Mouse (Mus musculus): Measurements from ENCODE around the gene Tnrc6b.

Tnrc6b gene

GRCm38 (mm10) chr15:80710608-80711363 is at the start of gene Tnrc6b:
Gene Tnrc6b (plus strand): TSS chr15:80711313.
- in situ Hi-C loops (cut with MboI; ENCODE audit: unreplicated experiment in 2 of 2) = loop anchor here (25.0 kb wide), 2 partner anchors 177 to 773 kb away; no protein-coding TSS in a partner anchor

- in situ Hi-C loops (cut with MboI; ENCODE audit: unreplicated experiment in 2 of 2) = no loop called here
Measured at GRCm38 (mm10) chr15:80664444-80664843, 46.7 kb upstream of the Tnrc6b start.

- in situ Hi-C loops (cut with MboI; ENCODE audit: unreplicated experiment in 2 of 2) = no loop called here
Measured at GRCm38 (mm10) chr15:80671295-80672252, 39.5 kb upstream of the Tnrc6b start, which contains the start of gene Fam83f. Gene Fam83f (plus strand): TSS chr15:80671847.

- in situ Hi-C loops (cut with MboI; ENCODE audit: unreplicated experiment in 2 of 2) = no loop called here
Measured at GRCm38 (mm10) chr15:80672810-80673209, 38.3 kb upstream of the Tnrc6b start.

- in situ Hi-C loops (cut with MboI; ENCODE audit: unreplicated experiment in 2 of 2) = no loop called here
Measured at GRCm38 (mm10) chr15:80673337-80674095, 37.6 kb upstream of the Tnrc6b start.

- in situ Hi-C loops (cut with MboI; ENCODE audit: unreplicated experiment in 2 of 2) = loop anchor here in 1 of 2 experiments (5.0 kb wide), 1 partner anchor 32 kb away; no protein-coding TSS in a partner anchor
Measured at GRCm38 (mm10) chr15:80674700-80675099, 36.4 kb upstream of the Tnrc6b start.

GRCm38 (mm10) chr15:80679515-80680215 is 31.4 kb upstream of the Tnrc6b start:
- in situ Hi-C loops (cut with MboI; ENCODE audit: unreplicated experiment in 2 of 2) = loop anchor here in 1 of 2 experiments (5.0 kb wide), 1 partner anchor 37 kb away; no protein-coding TSS in a partner anchor

- in situ Hi-C loops (cut with MboI; ENCODE audit: unreplicated experiment in 2 of 2) = no loop called here
Measured at GRCm38 (mm10) chr15:80680347-80681030, 30.6 kb upstream of the Tnrc6b start.

- in situ Hi-C loops (cut with MboI; ENCODE audit: unreplicated experiment in 2 of 2) = no loop called here
Measured at GRCm38 (mm10) chr15:80681466-80681881, 29.6 kb upstream of the Tnrc6b start.

- in situ Hi-C loops (cut with MboI; ENCODE audit: unreplicated experiment in 2 of 2) = no loop called here
Measured at GRCm38 (mm10) chr15:80682343-80682742, 28.8 kb upstream of the Tnrc6b start.

- in situ Hi-C loops (cut with MboI; ENCODE audit: unreplicated experiment in 2 of 2) = no loop called here
Measured at GRCm38 (mm10) chr15:80683151-80683550, 28.0 kb upstream of the Tnrc6b start.

GRCm38 (mm10) chr15:80683990-80684389 is 27.1 kb upstream of the Tnrc6b start:
- in situ Hi-C loops (cut with MboI; ENCODE audit: unreplicated experiment in 2 of 2) = no loop called here

GRCm38 (mm10) chr15:80684786-80685602 is 26.1 kb upstream of the Tnrc6b start:
- in situ Hi-C loops (cut with MboI; ENCODE audit: unreplicated experiment in 2 of 2) = no loop called here

GRCm38 (mm10) chr15:80685603-80685895 is 25.6 kb upstream of the Tnrc6b start:
- in situ Hi-C loops (cut with MboI; ENCODE audit: unreplicated experiment in 2 of 2) = no loop called here

GRCm38 (mm10) chr15:80688536-80688935 is 22.6 kb upstream of the Tnrc6b start:
- in situ Hi-C loops (cut with MboI; ENCODE audit: unreplicated experiment in 2 of 2) = no loop called here

- in situ Hi-C loops (cut with MboI; ENCODE audit: unreplicated experiment in 2 of 2) = loop anchor here (10.0 kb wide), 2 partner anchors 199 to 609 kb away; no protein-coding TSS in a partner anchor
Measured at GRCm38 (mm10) chr15:80693492-80693891, 17.6 kb upstream of the Tnrc6b start.

GRCm38 (mm10) chr15:80694125-80694910 is 16.8 kb upstream of the Tnrc6b start:
- in situ Hi-C loops (cut with MboI; ENCODE audit: unreplicated experiment in 2 of 2) = loop anchor here (10.0 kb wide), 2 partner anchors 200 to 610 kb away; no protein-coding TSS in a partner anchor

Measured in v-Abl transformed pro-B cells (cell line).